Mouse (Mus musculus) heart, embryonic 14.5 days (tissue): ENCODE data around the gene Prcc. TPM values are rescaled to one million over a fixed set of nuclear protein-coding genes. Genes with fewer than 3 reads are reported as not detected.
"Not testable (repeated sequence)": the region's sequence is repeated elsewhere in the genome, so short reads cannot be mapped to it uniquely, and the experiment has no call there.

Experiments
- ATAC-seq: fragments of 200-750 bp; cut with Nextera tagmentation; 2 replicates; pipeline ENCODE4 v1.8.0; 2017; ENCODE audit warnings: low read depth, moderate TSS enrichment; ENCODE audit not compliant: insufficient number of reproducible peaks, insufficient read depth, low FRiP score
- H3K27ac ChIP-seq, 2 experiments: fragments of 200-500 bp in 1 of 2; fragments of 300-500 bp in 1 of 2; sonication (generic) in 1 of 2; replicated peaks in 1 of 2; 2 replicates each; pipeline ENCODE4 v1.5.1; 2012 to 2014; ENCODE audit warnings: low read depth in 2 of 2, low read length in 2 of 2, control low read depth in 1 of 2, mild to moderate bottlenecking in 1 of 2, mixed read lengths in 1 of 2; ENCODE audit not compliant: control insufficient read depth in 1 of 2, insufficient read depth in 1 of 2
- H3K27me3 ChIP-seq: fragments of 300-500 bp; sonication (generic); 2 replicates; pipeline ENCODE4 v1.6.1; 2014; ENCODE audit warnings: mild to moderate bottlenecking, low read length, control low read depth; ENCODE audit not compliant: control insufficient read depth, insufficient read depth
- H3K36me3 ChIP-seq: fragments of 300-500 bp; sonication (generic); 2 replicates; pipeline ENCODE4 v1.6.1; 2014; ENCODE audit warnings: mild to moderate bottlenecking, control low read depth, low read length, mixed read lengths; ENCODE audit not compliant: control insufficient read depth, insufficient read depth
- H3K4me1 ChIP-seq, 2 experiments: fragments of 200-500 bp in 1 of 2; fragments of 300-500 bp in 1 of 2; sonication (generic) in 1 of 2; 2 replicates each; pipeline ENCODE4 v1.6.1; 2012 to 2014; ENCODE audit warnings: low read length in 2 of 2, control low read depth in 1 of 2, mixed read lengths in 1 of 2; ENCODE audit not compliant: control insufficient read depth in 2 of 2, insufficient read depth in 2 of 2
- H3K4me2 ChIP-seq: fragments of 300-500 bp; sonication (generic); 2 replicates; pipeline ENCODE4 v1.6.1; 2014; ENCODE audit warnings: mild to moderate bottlenecking, low read length
- H3K4me3 ChIP-seq, 2 experiments: fragments of 200-500 bp in 1 of 2; fragments of 300-500 bp in 1 of 2; sonication (generic) in 1 of 2; 2 replicates each; pipeline ENCODE4 v1.5.1; 2012 to 2014; ENCODE audit warnings: low read length in 2 of 2, mild to moderate bottlenecking in 2 of 2, control low read depth in 1 of 2, low read depth in 1 of 2, moderate library complexity in 1 of 2; ENCODE audit not compliant: control insufficient read depth in 1 of 2, insufficient read depth in 1 of 2
- H3K9ac ChIP-seq: fragments of 300-500 bp; sonication (generic); 2 replicates; pipeline ENCODE4 v1.6.1; 2014; ENCODE audit warnings: mild to moderate bottlenecking, low read length
- H3K9me3 ChIP-seq: fragments of 300-500 bp; sonication (generic); 2 replicates; pipeline ENCODE4 v1.6.1; 2016; ENCODE audit warnings: low read length, control low read depth; ENCODE audit not compliant: control insufficient read depth
- WGBS: fragments of 180-500 bp; shearing (Covaris S2); extraction: QIAGEN DNeasy Blood & Tissue Kit; methylation state at CpG from one replicate; pipeline ENCODE4 v1.1.7; 2014; 5-methylcytosine and 5-hydroxymethylcytosine counted together
- polyA plus RNA-seq: library from polyadenylated mRNA; unstranded; fragments of >200 nt; fragmentation: Nextera tagmentation; extraction: Ambion mirVana; gene quantifications from 2 replicates; pipeline ENCODE4 v1.2.1, GENCODE M21; 2014

Prcc gene
- polyA plus RNA-seq, 1 experiment from 2014 or later = 11.7 TPM

DNA sequence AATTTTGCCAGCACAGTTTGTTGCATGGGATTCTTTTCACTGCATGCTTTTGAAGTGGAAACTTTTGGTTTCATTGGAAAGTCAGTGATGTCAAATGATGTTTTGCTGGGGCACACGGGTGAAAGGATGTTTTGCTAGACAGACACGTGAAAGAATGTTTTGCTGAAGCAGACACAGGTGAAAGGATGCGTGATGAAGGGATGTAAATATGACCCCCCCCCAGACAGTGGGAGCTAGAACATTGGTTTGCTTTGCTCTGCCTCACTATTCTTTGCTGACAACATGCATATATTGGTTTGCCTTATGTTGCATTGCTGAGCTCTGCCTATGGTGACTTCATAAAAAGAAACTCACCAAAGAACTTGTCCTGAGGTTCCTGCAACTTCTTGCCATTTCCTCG is 40.4 kb downstream of the Prcc start:
- ATAC-seq = no peak

DNA sequence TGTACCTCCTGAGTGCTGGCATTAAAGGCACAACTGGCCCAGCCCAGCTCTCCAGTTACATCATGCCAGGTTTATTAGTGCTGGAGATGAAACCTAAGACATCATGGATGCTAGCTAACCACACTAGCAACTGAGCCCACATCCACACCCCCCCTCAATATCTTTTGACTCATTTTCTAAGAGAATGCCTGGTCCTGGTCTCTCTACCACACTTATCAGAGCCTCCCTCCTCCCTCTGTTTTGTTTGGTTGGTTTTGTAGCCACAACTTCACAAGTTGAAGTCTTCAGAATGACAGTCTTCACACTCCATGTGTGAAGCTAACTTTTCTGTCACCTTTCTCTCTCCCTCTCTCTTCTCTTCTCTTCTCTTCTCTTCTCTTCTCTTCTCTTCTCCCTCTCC is 44.5 kb downstream of the Prcc start:
- Histone ChIP-seq H3K27ac (no peak overlapping the region), H3K4me1 (no peaks in the 10 kb centered on the region), H3K9me3 (no peaks in the 10 kb centered on the region), H3K27me3 (peaks cover 3% of the 10 kb centered on the region; the same call in 1 of the 2 replicates), H3K36me3 (no peaks in the 10 kb centered on the region), H3K9ac (no peak overlapping the region), H3K4me3 (no peak overlapping the region), H3K4me2 (no peak overlapping the region)
- ATAC-seq = no peak

More for the DNA sequence above, 40.4 kb downstream of the Prcc start:
- Histone ChIP-seq H3K4me2 (no peak overlapping the region), H3K4me3 (no peak overlapping the region), H3K27ac (no peak overlapping the region), H3K9me3 (no peaks in the 10 kb centered on the region), H3K36me3 (no peaks in the 10 kb centered on the region), H3K9ac (no peak overlapping the region), H3K27me3 (no peaks in the 10 kb centered on the region), H3K4me1 (peaks cover 2 to 4% of the 10 kb centered on the region in 2 experiments; a peak in 1 of 4 replicates)
- 69% methylated on average over 4 of the region's 4 CpGs for WGBS

DNA sequence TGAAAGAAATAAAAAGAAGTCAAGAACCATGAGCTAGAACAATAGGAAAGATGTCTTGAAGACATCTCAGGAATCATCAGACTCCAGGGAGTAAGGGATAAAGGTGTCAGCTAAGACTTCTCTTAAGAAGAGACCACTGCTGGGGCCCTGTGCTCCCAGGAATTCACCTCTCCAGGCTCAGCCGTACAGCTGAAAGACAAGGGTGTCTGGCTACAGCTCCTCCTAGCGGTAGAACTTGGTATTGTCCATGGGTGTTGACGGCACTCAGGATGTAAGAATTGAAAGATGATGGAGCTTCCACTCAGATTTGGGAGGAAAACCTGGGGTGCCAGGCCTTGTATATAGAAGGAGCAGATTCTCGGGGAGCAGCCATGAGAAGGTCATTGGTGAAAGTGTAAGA is 46.8 kb downstream of the Prcc start:
- Histone ChIP-seq H3K9ac (no peak overlapping the region), H3K36me3 (no peaks in the 10 kb centered on the region), H3K4me3 (no peak overlapping the region), H3K4me2 (no peak overlapping the region), H3K4me1 (no peaks in the 10 kb centered on the region), H3K27me3 (peaks cover 3% of the 10 kb centered on the region; the same call in 1 of the 2 replicates), H3K9me3 (no peaks in the 10 kb centered on the region), H3K27ac (no peak overlapping the region)
- no peak for ATAC-seq
- whole genome bisulfite sequencing = 3% methylated on average over 4 of the region's 4 CpGs

DNA sequence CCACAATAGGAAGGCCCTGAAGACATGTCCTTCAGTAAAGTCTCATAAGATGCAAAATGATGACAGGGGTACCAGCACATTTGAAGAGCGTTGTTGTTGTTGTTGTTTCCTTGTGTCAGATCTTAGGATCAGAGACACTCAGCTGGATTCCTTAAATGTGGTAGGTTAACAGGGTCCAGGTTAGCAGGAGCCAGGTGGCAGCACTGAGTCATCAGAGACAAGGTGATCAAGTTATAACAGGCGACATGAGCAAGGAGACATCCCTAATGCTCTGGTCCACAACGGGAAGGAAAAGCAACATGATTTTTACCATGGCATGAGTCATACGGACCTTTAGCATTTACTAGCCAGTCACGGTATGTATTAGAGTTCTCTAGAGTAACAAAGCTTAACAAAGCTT is 51.9 kb downstream of the Prcc start:
- Histone ChIP-seq H3K4me1 (no peaks in the 10 kb centered on the region), H3K27me3 (no peaks in the 10 kb centered on the region), H3K9ac (no peak overlapping the region), H3K36me3 (no peaks in the 10 kb centered on the region), H3K4me2 (no peak overlapping the region), H3K9me3 (no peaks in the 10 kb centered on the region), H3K4me3 (no peak overlapping the region), H3K27ac (no peak overlapping the region)
- no peak for ATAC-seq
- WGBS = 64% methylated on average over 5 of the region's 5 CpGs

DNA sequence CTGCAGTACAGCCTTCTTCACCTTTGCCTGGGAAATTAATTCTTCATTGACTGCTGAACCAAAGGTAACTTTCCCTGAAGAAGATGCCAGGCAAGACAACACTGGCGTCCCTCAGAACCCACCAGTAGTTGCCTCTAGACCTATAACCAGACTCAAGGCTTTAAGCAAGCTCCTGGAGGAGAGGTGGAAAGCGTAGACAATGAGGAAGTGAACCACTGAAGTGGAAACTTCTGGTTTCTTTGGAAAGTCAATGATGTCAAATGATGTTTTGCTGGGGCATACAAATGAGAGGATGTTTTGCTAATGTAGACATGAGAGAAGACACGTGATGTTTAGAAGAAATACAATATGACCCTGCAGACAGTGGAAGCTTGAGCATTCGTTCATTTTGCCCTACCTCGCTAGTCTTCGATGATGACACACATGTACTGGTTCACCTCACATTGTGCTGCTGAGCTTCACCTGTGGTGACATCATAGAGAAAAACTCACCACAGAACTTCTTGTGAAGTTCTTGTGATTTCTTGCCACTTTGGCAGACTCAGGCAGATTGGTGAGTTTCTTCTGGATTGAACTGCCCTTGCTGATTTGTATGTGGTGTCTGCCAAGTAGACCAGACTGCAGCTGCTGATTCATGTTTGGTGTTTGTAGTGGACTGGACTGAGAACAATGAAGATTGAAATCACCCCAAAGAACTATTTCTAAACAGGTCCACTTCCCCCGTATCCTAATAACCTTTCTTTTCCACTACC is 53.1 kb downstream of the Prcc start:
- Histone ChIP-seq H3K27me3 (no peaks in the 10 kb centered on the region), H3K4me3 (no peak overlapping the region), H3K9me3 (no peaks in the 10 kb centered on the region), H3K27ac (no peak overlapping the region), H3K9ac (no peak overlapping the region), H3K36me3 (no peaks in the 10 kb centered on the region), H3K4me2 (no peak overlapping the region), H3K4me1 (no peaks in the 10 kb centered on the region)
- 74% methylated on average over 7 of the region's 7 CpGs for WGBS
- ATAC-seq = no peak

DNA sequence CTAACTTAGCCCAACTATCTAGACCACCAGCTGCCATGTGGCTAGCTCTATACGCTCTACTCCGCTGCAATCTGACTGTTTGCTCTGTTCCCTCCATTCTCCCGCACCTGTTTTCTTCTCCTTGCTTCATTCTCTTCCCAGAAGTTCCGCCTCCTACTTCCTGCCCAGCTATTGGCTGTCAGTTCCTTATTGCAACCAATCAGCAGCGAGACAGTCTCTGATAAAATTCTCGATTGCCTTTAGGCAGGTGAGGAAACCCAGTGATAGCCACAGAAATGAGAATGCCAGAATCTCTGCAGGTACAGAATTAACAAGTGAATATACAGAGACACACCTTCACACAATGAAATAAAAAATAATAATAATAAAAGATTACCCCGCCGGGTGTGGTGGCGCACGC is 56.4 kb downstream of the Prcc start:
- no peaks in the 10 kb centered on the region for H3K27me3 ChIP-seq
- H3K9me3 ChIP-seq = no peaks in the 10 kb centered on the region
- H3K27ac ChIP-seq = no peak overlapping the region
- no peaks in the 10 kb centered on the region for H3K4me1 ChIP-seq
- H3K36me3 ChIP-seq = no peaks in the 10 kb centered on the region
- no peak overlapping the region for H3K4me3 ChIP-seq
- H3K9ac ChIP-seq = no peak overlapping the region
- H3K4me2 ChIP-seq = no peak overlapping the region
- ATAC-seq = no peak
- 47% methylated on average over 10 of the region's 10 CpGs for WGBS

DNA sequence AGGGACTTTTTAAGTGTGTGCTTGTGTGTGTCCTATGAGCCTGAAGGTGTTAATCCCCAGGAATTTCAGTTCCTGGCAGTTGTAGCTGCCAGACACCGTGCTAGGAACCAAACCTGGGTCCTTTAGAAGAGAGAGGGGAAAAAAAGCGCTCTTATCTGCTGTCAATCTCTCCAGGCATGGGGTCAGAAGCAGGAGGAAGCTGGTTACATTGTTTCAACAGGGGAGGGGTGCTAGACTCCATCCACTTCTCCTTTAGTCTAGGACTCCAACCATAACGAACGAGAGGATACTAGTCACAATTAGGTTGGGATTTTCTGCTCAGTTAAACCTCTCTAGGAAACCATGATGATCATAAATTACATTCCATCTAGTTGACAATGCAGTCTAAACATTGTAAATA is 57.0 kb downstream of the Prcc start:
- H3K4me2 ChIP-seq = no peak overlapping the region
- no peaks in the 10 kb centered on the region for H3K9me3 ChIP-seq
- H3K4me1 ChIP-seq = no peaks in the 10 kb centered on the region
- H3K27ac ChIP-seq = no peak overlapping the region
- no peak for ATAC-seq
- WGBS = 34% methylated on average over 4 of the region's 4 CpGs
- H3K4me3 ChIP-seq = no peak overlapping the region
- no peaks in the 10 kb centered on the region for H3K27me3 ChIP-seq
- H3K9ac ChIP-seq = no peak overlapping the region
- no peaks in the 10 kb centered on the region for H3K36me3 ChIP-seq

DNA sequence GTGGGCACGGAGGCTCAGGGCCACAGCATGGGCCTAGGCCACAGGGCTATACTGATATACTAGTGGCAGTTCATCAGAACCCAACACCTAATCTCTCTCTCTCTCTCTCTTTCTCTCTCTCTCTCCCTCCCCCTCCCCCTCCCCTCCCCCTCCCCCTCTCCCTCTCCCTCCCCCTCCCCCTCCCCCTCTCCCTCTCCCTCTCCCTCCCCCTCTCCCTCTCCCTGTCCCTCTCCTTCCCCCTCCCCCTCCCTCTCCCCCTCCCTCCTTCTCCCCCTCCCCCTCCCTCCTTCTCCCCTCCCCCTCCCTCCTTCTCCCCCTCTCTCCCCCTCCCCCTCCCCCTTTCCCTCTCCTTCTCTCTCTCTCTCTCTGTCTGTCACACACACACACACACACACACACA is 61.2 kb downstream of the Prcc start, which contains the start of gene Pear1:
Pear1 (minus strand) TSS at position 101 of the 400 bp plus-strand sequence.
- H3K27me3 ChIP-seq, H3K9me3 ChIP-seq, H3K4me2 ChIP-seq, ATAC-seq, H3K4me1 ChIP-seq, H3K27ac ChIP-seq, H3K9ac ChIP-seq, H3K4me3 ChIP-seq, H3K36me3 ChIP-seq: not testable (repeated sequence)
- WGBS = 73% methylated on average over 1 of the region's 1 CpGs
